Mouse (Mus musculus) adrenal gland, adult 2 months (tissue): ENCODE measurements around the gene Olfr1058. TPM values are rescaled to one million over a fixed set of nuclear protein-coding genes. Genes with fewer than 3 reads are reported as not detected.
"Not testable (repeated sequence)": the region's sequence is repeated elsewhere in the genome, so short reads cannot be mapped to it uniquely, and the experiment has no call there.

Experiments
- DNase-seq: peaks from one replicate; pipeline ENCODE4 v3.0.0; 2021
- long read RNA-seq: library from polyadenylated mRNA; stranded (forward); transcript quantifications from one replicate; pipeline ENCODE4 v2.0.0, GENCODE M21; 2021
- polyA plus RNA-seq: library from polyadenylated mRNA; depleted of rRNA; stranded (reverse); fragments of >200 nt; gene quantifications from 2 replicates; pipeline ENCODE4 v1.2.3, GENCODE M21; 2012; rRNA removed
- total RNA-seq, 2 experiments: library from RNA; stranded (reverse); gene quantifications; 2 replicates each; pipeline ENCODE4 v1.2.3; 2021

The Olfr1058 gene
- total RNA-seq (not detected), polyA plus RNA-seq (not detected in 2 replicates)
- long read RNA-seq: 0 reads

- DNase-seq: not testable (repeated sequence)
Measured at GRCm38 (mm10) chr2:86388461-86388860, at the start of gene Olfr1058. Gene Olfr1058 (minus strand): TSS chr2:86388561.

DNA sequence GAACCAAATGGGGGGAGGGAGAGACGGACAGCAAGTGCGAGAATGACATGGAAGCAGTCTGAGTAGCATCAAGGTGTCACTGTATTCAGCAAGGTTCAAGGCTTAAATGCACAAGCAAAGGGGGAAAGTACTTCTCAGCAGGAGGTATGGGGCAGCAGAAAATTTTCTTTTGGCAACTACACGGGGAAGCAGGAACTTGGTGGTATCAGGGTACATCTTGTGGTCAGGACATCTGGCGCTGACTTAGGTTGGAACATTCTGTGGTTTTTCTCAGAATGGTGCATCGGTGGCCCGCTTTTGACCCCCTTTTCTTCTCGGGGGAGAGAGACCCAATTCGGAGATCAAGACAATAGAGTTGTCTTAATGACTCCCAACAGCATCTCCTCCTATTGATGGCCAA, 40.1 kb upstream of the Olfr1058 start:
- DNase-seq: not testable (repeated sequence)

- DNase-seq: not testable (repeated sequence)
Measured at GRCm38 (mm10) chr2:86426649-86427048, 38.3 kb upstream of the Olfr1058 start, which contains the start of gene Olfr1062. Gene Olfr1062 (minus strand): TSS chr2:86426749.

DNA sequence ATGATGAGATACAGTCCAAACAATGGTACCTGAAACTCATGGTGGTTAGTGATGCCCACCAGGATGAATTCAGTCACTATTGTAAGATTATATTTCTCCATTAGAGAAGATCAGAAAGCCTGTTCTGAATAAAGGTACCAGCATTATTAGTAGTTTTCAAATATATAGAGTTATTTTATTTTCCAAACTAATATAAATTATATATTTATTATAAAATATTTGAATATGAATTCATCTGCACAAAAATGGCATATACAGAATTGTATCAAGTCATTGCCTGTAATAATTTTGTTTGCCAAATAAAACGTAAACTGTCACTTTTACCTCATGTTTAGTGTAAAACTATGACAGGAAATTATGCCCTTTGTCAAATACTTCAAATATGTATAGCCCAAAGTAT, 25.6 kb upstream of the Olfr1058 start, which contains the start of gene Olfr1061:
Olfr1061 (minus strand) TSS at position 101 of the 400 bp plus-strand sequence.
- no peak for DNase-seq

- no peak for DNase-seq
Measured at GRCm38 (mm10) chr2:86395114-86395513, 6.8 kb upstream of the Olfr1058 start.

DNA sequence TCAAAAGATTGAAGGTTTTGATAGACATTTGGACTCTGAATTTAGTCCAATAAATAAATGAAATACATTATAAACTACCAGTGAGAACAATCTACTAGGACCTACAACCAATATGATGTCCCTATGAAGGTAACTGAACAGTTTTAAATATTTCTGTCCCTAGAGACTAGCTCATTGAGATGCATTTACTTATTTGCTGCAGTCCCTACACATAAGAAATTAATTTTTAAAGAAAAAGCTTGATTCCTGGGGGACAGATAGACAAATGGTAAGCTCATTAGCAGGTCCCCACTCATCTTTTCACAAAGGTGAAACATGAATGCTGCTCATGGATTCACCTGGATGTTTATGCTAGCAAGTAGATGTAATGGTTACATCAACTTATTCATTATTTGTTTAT, 10.1 kb downstream of the Olfr1058 start, which contains the start of gene Olfr1057:
Olfr1057 (minus strand) TSS at position 101 of the 400 bp plus-strand sequence.
- no peak for DNase-seq

DNA sequence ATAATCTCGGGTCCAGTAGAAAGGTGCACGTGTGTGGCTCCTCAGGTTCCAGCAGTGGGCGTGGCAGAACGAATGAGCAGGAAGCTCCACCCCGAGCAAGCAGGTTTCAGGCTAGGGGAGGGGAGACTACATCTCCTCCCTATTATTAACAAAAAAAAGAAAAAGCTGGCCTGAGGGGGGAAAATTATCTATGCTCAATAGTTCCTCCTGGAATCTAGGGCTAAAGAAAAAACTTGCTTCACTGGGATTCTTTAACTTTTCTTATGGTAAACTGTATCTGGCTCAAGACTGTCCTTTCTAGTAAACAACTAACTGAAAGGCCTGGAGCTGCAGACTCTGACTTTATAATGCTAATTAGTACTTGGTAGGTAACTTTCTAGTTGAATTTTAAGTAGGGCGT, 22.0 kb downstream of the Olfr1058 start:
- not testable (repeated sequence) for DNase-seq

DNA sequence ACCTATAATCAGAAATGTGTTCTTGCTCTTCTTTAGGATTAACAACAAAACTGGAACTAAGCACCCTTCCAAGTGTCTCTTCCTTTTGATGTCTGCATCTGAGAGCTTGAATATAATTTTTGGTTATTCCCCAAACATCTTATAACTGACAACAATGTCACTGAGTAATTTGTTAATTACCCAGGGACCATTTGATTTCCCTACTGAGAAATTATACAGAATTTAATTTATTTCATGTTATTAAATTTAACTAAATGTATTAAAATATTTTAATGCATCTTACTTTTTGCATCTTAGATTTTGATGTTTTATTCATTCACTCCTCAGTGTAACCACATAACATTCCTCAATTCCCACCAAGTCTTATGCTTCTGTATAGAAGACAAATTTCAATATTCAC, 26.0 kb downstream of the Olfr1058 start, which contains the start of gene Olfr1056:
Olfr1056 (minus strand) TSS at position 101 of the 400 bp plus-strand sequence.
- no peak for DNase-seq

GRCm38 (mm10) chr2:86351751-86352150, 36.6 kb downstream of the Olfr1058 start:
- not testable (repeated sequence) for DNase-seq

DNA sequence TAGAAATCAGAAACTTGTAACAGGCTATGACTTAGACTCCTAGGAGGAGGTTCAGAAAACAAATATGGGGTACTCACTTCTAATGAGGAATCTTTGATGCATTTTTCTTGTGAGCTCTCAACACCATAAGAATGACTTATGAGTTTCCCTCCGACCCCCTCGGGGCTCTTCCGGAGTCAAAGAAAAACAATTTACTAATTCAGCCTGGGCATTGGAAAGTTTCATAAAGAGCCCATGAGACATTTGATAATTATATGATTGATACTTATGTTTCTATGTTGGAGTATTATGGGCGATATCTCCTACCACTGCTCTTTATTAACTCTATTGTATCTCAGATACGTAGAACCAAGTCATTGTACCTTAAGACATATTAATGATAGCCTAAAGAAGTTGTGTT, 38.2 kb downstream of the Olfr1058 start, which contains the start of gene Olfr1055:
Olfr1055 (minus strand) TSS at position 101 of the 400 bp plus-strand sequence.
- DNase-seq: no peak

DNA sequence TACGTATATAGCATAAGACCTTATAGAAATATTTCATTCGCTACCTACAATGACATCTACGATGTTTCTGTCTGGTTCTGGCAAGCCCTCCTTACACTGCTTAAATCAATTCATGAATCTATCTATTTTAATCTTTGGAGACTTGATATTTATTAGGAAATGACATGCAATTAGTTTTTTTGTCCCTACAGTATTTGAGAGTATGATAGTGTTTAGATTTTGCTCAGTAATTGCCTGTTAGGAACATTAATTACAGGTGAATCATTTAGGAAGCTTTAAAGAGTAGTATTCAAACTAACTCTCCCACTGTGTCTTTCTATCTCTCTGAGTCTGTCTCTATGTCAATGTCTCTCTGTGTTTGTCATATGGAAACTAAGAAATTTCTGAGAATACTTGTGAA, 53.0 kb downstream of the Olfr1058 start, which contains the start of gene Olfr1054:
Olfr1054 (minus strand) TSS at position 101 of the 400 bp plus-strand sequence.
- no peak for DNase-seq

Other genes starting within 250 kb of the Olfr1058 start
- gene Olfr1040, start 241.8 kb downstream of the Olfr1058 start, total RNA-seq: not detected
- not detected in 2 replicates for gene Olfr1040, start 241.8 kb downstream of the Olfr1058 start, polyA plus RNA-seq
- not detected for gene Olfr1042, start 226.7 kb downstream of the Olfr1058 start, total RNA-seq
- not detected in 2 replicates for gene Olfr1042, start 226.7 kb downstream of the Olfr1058 start, polyA plus RNA-seq
- not detected for gene Olfr1043, start 221.0 kb downstream of the Olfr1058 start, total RNA-seq
- not detected in 2 replicates for gene Olfr1043, start 221.0 kb downstream of the Olfr1058 start, polyA plus RNA-seq
- gene Olfr1044, start 210.7 kb downstream of the Olfr1058 start, total RNA-seq: not detected
- not detected in 2 replicates for gene Olfr1044, start 210.7 kb downstream of the Olfr1058 start, polyA plus RNA-seq
- gene Olfr52, start 202.9 kb downstream of the Olfr1058 start, total RNA-seq: not detected
- not detected in 2 replicates for gene Olfr52, start 202.9 kb downstream of the Olfr1058 start, polyA plus RNA-seq
- not detected for gene Olfr1045, start 185.6 kb downstream of the Olfr1058 start, total RNA-seq
- not detected in 2 replicates for gene Olfr1045, start 185.6 kb downstream of the Olfr1058 start, polyA plus RNA-seq
- gene Olfr1046, start 169.2 kb downstream of the Olfr1058 start, total RNA-seq: not detected
- gene Olfr1046, start 169.2 kb downstream of the Olfr1058 start, polyA plus RNA-seq: not detected in 2 replicates
- not detected for gene Olfr1047, start 157.2 kb downstream of the Olfr1058 start, total RNA-seq
- gene Olfr1047, start 157.2 kb downstream of the Olfr1058 start, polyA plus RNA-seq: not detected in 2 replicates
- not detected for gene Olfr1048, start 148.3 kb downstream of the Olfr1058 start, total RNA-seq
- not detected in 2 replicates for gene Olfr1048, start 148.3 kb downstream of the Olfr1058 start, polyA plus RNA-seq
- gene Olfr1049, start 130.2 kb downstream of the Olfr1058 start, total RNA-seq: not detected
- not detected in 2 replicates for gene Olfr1049, start 130.2 kb downstream of the Olfr1058 start, polyA plus RNA-seq
- gene Olfr1051, start 109.5 kb downstream of the Olfr1058 start, total RNA-seq: not detected
- gene Olfr1051, start 109.5 kb downstream of the Olfr1058 start, polyA plus RNA-seq: not detected in 2 replicates
- not detected for gene Olfr1052, start 96.1 kb downstream of the Olfr1058 start, total RNA-seq
- not detected in 2 replicates for gene Olfr1052, start 96.1 kb downstream of the Olfr1058 start, polyA plus RNA-seq
- not detected for gene Olfr1053, start 73.3 kb downstream of the Olfr1058 start, total RNA-seq
- gene Olfr1053, start 73.3 kb downstream of the Olfr1058 start, polyA plus RNA-seq: not detected in 2 replicates
- not detected for gene Olfr1054, start 53.1 kb downstream of the Olfr1058 start, total RNA-seq
- gene Olfr1054, start 53.1 kb downstream of the Olfr1058 start, polyA plus RNA-seq: not detected in 2 replicates
- not detected for gene Olfr1055, start 38.3 kb downstream of the Olfr1058 start, total RNA-seq
- not detected in 2 replicates for gene Olfr1055, start 38.3 kb downstream of the Olfr1058 start, polyA plus RNA-seq
- gene Olfr1056, start 26.1 kb downstream of the Olfr1058 start, total RNA-seq: not detected
- not detected in 2 replicates for gene Olfr1056, start 26.1 kb downstream of the Olfr1058 start, polyA plus RNA-seq
- gene Olfr1057, start 10.2 kb downstream of the Olfr1058 start, total RNA-seq: not detected
- gene Olfr1057, start 10.2 kb downstream of the Olfr1058 start, polyA plus RNA-seq: not detected in 2 replicates
- not detected for gene Olfr1061, start 25.5 kb upstream of the Olfr1058 start, total RNA-seq
- not detected in 2 replicates for gene Olfr1061, start 25.5 kb upstream of the Olfr1058 start, polyA plus RNA-seq
- not detected for gene Olfr1062, start 38.2 kb upstream of the Olfr1058 start, total RNA-seq
- gene Olfr1062, start 38.2 kb upstream of the Olfr1058 start, polyA plus RNA-seq: not detected in 2 replicates
- not detected for gene Olfr1065, start 62.0 kb upstream of the Olfr1058 start, total RNA-seq
- not detected in 2 replicates for gene Olfr1065, start 62.0 kb upstream of the Olfr1058 start, polyA plus RNA-seq
- gene Olfr1066, start 67.7 kb upstream of the Olfr1058 start, total RNA-seq: not detected
- gene Olfr1066, start 67.7 kb upstream of the Olfr1058 start, polyA plus RNA-seq: not detected in 2 replicates
- not detected for gene Olfr228, start 98.8 kb upstream of the Olfr1058 start, total RNA-seq
- not detected in 2 replicates for gene Olfr228, start 98.8 kb upstream of the Olfr1058 start, polyA plus RNA-seq
- not detected for gene Olfr1076, start 119.9 kb upstream of the Olfr1058 start, total RNA-seq
- not detected in 2 replicates for gene Olfr1076, start 119.9 kb upstream of the Olfr1058 start, polyA plus RNA-seq
- not detected for gene Olfr1079, start 153.9 kb upstream of the Olfr1058 start, total RNA-seq
- not detected in 2 replicates for gene Olfr1079, start 153.9 kb upstream of the Olfr1058 start, polyA plus RNA-seq
- gene Olfr1080, start 169.7 kb upstream of the Olfr1058 start, total RNA-seq: not detected
- gene Olfr1080, start 169.7 kb upstream of the Olfr1058 start, polyA plus RNA-seq: not detected in 2 replicates
- not detected for gene Olfr1082, start 210.4 kb upstream of the Olfr1058 start, total RNA-seq
- gene Olfr1082, start 210.4 kb upstream of the Olfr1058 start, polyA plus RNA-seq: not detected in 2 replicates